Mouse (Mus musculus) thymus, postnatal 4 days (tissue): ENCODE data around the gene Znhit6.

Source experiments
- DNase-seq: peaks from one replicate; pipeline ENCODE4 v3.0.0; 2021

Znhit6 gene

GRCm38 (mm10) chr3:145648097-145648931 lies 72.3 kb downstream of the Znhit6 start:
- no peak for DNase-seq

GRCm38 (mm10) chr3:145648991-145649851 lies 73.2 kb downstream of the Znhit6 start:
- peak; percentile 21 for DNase-seq

- peak; percentile 16 for DNase-seq
Measured at GRCm38 (mm10) chr3:145649852-145650202, 73.8 kb downstream of the Znhit6 start, which contains the start of gene Ccn1. Gene Ccn1 (minus strand): TSS chr3:145649981.

- DNase-seq: no peak
Measured at GRCm38 (mm10) chr3:145650298-145651011, 74.5 kb downstream of the Znhit6 start.

- DNase-seq: no peak
Measured at GRCm38 (mm10) chr3:145651029-145651977, 75.3 kb downstream of the Znhit6 start.

GRCm38 (mm10) chr3:145651978-145652321 lies 75.9 kb downstream of the Znhit6 start:
- DNase-seq: no peak

GRCm38 (mm10) chr3:145652322-145653131 lies 76.5 kb downstream of the Znhit6 start:
- DNase-seq: no peak

GRCm38 (mm10) chr3:145653191-145653940 lies 77.4 kb downstream of the Znhit6 start:
- peak; percentile 21 for DNase-seq

GRCm38 (mm10) chr3:145654028-145654427 lies 78.0 kb downstream of the Znhit6 start:
- DNase-seq: no peak
